Mouse (Mus musculus) limb, embryonic 15.5 days (tissue): Measurements from ENCODE around the gene Ankrd39. TPM values are rescaled to one million over a fixed set of nuclear protein-coding genes. Genes with fewer than 3 reads are reported as not detected.

Experiments used
- ATAC-seq: fragments of 200-750 bp; cut with Nextera tagmentation; 2 replicates; pipeline ENCODE4 v1.8.0; 2017; ENCODE audit warnings: low read depth, moderate TSS enrichment; ENCODE audit not compliant: insufficient number of reproducible peaks, low FRiP score, low TSS enrichment
- H3K27ac ChIP-seq: fragments of 300-500 bp; sonication (generic); 2 replicates; pipeline ENCODE4 v1.5.1; 2015; ENCODE audit warnings: moderate library complexity, mild to moderate bottlenecking, inconsistent platforms
- H3K27me3 ChIP-seq: fragments of 300-500 bp; sonication (generic); 2 replicates; pipeline ENCODE4 v1.6.1; 2015; ENCODE audit warnings: inconsistent platforms
- H3K36me3 ChIP-seq: fragments of 300-500 bp; sonication (generic); 2 replicates; pipeline ENCODE4 v1.6.1; 2015; ENCODE audit warnings: inconsistent platforms
- H3K4me1 ChIP-seq: fragments of 300-500 bp; sonication (generic); 2 replicates; pipeline ENCODE4 v1.6.1; 2015; ENCODE audit warnings: inconsistent platforms
- H3K4me2 ChIP-seq: fragments of 300-500 bp; sonication (generic); 2 replicates; pipeline ENCODE4 v1.6.1; 2015; ENCODE audit warnings: mild to moderate bottlenecking, inconsistent platforms
- H3K4me3 ChIP-seq: fragments of 300-500 bp; sonication (generic); 2 replicates; pipeline ENCODE4 v1.5.1; 2015; ENCODE audit warnings: mild to moderate bottlenecking, inconsistent platforms
- H3K9ac ChIP-seq: fragments of 300-500 bp; sonication (generic); 2 replicates; pipeline ENCODE4 v1.6.1; 2015; ENCODE audit warnings: inconsistent platforms
- H3K9me3 ChIP-seq: fragments of 300-500 bp; sonication (generic); 2 replicates; pipeline ENCODE4 v1.6.1; 2016; ENCODE audit warnings: inconsistent platforms
- WGBS: fragments of 180-500 bp; shearing (Covaris S2); methylation state at CpG from one replicate; pipeline ENCODE4 v1.1.7; 2015; 5-methylcytosine and 5-hydroxymethylcytosine counted together
- microRNA-seq: library from miRNA; unstranded; fragments of <30 nt; microRNA quantifications from one replicate; pipeline ENCODE4, GENCODE M21; 2016
- polyA plus RNA-seq: library from polyadenylated mRNA; unstranded; fragments of >200 nt; fragmentation: Nextera tagmentation; extraction: Ambion mirVana; gene quantifications from 2 replicates; pipeline ENCODE4 v1.2.1, GENCODE M21; 2015

Gene Ankrd39
- polyA plus RNA-seq, 1 experiment from 2014 or later: 24.0 TPM

DNA sequence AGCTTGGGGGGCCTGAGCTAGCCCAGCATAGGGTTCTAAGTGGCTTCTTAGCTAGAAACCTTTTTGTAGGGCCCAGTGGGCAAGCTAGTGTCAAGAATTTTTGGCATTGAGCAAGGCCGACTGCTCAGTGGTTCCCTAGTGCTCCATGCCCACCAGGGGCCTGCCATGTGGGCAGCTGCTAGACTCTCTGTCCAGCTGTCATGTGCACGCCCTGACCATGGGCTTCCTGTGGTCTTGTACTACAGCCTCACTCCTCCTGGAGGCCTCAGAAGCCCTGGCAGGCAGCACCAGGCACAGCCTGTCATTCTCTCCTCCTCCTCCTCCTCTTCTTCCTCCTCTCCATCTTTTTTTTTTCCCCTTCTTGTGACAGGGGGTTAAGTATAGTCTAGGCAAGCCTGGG, 49.9 kb downstream of the Ankrd39 start:
- H3K27ac ChIP-seq: no peak overlapping the region
- no peak for ATAC-seq
- 72% methylated on average over 2 of the region's 2 CpGs for WGBS
- no peaks in the 10 kb centered on the region for H3K27me3 ChIP-seq
- peaks cover 13% of the 10 kb centered on the region for H3K4me1 ChIP-seq
- H3K9ac ChIP-seq: no peak overlapping the region
- no peak overlapping the region for H3K4me3 ChIP-seq
- H3K4me2 ChIP-seq: no peak overlapping the region
- peaks cover 25% of the 10 kb centered on the region for H3K36me3 ChIP-seq
- no peaks in the 10 kb centered on the region for H3K9me3 ChIP-seq

DNA sequence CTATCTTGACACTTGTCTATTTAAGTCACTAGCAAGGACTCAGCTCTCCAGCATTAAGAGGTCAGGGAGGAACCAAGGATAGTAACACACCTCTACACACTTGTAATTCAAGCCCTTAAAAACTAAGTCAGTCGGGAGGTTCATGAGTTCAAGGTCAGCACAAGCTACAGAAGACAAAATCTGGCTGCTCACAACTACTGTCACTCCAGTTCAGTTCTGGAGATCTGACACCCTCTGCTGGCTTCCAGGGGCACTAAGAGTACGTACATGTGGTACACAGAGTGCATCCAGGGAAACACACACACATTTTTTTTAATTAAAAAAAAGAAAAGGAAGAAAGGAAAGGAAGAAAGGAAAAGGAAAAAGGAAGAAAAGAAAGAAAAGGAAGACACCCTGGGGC, 50.5 kb downstream of the Ankrd39 start:
- no peaks in the 10 kb centered on the region for H3K27me3 ChIP-seq
- no peaks in the 10 kb centered on the region for H3K9me3 ChIP-seq
- peaks cover 18% of the 10 kb centered on the region for H3K4me1 ChIP-seq
- no peak for ATAC-seq
- no peak overlapping the region for H3K4me2 ChIP-seq
- H3K4me3 ChIP-seq: no peak overlapping the region
- 63% methylated on average over 2 of the region's 2 CpGs for WGBS
- no peak overlapping the region for H3K9ac ChIP-seq
- H3K36me3 ChIP-seq: peaks cover 25% of the 10 kb centered on the region
- no peak overlapping the region for H3K27ac ChIP-seq

DNA sequence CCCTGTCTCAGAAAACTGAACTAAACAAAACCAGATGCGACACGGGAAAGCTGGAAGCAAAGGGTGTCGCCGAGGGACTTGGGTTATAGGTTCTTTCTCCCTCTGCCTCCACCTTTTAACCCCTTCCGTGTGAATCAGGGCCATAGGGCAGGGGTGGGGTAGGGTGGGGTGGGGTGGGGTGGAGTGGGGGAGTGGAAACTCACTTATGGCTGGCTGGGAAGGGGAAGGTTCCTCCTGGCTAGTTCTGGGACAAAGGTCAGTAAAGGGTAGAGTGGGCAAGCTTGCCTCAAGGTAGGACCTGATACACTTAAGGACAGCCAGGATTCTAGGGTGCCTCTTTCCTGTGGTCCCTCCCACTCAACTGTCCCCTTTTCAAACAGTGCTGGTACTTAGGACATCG, 53.9 kb downstream of the Ankrd39 start:
- Histone ChIP-seq H3K36me3 (no peaks in the 10 kb centered on the region), H3K4me2 (no peak overlapping the region), H3K9me3 (no peaks in the 10 kb centered on the region), H3K27ac (no peak overlapping the region), H3K27me3 (no peaks in the 10 kb centered on the region), H3K9ac (no peak overlapping the region), H3K4me1 (peaks cover 21% of the 10 kb centered on the region), H3K4me3 (no peak overlapping the region)
- ATAC-seq: no peak
- WGBS: 31% methylated on average over 6 of the region's 6 CpGs

DNA sequence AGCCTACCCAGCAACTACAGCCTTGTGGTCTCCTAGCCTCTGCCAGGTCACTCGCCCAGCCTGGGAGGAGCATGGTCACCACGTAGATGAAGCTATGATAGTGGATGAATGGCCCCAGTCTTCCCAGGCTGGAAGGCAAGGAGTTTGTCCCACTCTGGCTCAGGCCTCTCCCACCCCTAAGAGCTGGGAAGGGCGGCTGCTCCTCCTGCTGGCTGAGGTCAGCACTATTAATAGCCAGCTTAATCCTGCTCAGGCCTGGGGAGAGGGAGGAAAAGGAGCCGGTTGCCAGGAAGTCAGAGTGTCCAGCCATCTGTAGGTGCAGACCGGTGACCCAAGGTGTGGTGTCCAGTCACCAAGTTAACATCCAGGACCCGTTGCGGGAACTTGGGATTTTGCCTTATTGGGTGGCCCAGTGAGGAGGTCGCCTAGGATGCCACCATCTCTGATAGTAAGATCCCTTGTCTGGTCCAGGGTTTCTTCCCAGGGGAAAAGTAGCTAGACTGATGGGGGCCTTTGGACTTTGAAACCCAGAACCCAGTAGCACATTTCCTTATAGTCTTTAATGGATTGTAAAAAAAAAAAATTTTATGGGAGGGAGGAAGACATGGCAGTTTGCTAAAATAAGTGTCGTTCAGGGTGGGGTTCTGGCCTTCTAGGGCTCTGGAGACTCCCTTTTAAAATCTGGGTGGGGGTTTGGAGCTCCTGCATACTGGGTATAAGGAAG, 54.7 kb downstream of the Ankrd39 start:
- H3K4me1 ChIP-seq: peaks cover 21% of the 10 kb centered on the region
- H3K9me3 ChIP-seq: no peaks in the 10 kb centered on the region
- peak; percentile 83 for ATAC-seq
- H3K27me3 ChIP-seq: no peaks in the 10 kb centered on the region
- no peaks in the 10 kb centered on the region for H3K36me3 ChIP-seq
- no peak overlapping the region for H3K27ac ChIP-seq
- no peak overlapping the region for H3K4me2 ChIP-seq
- no peak overlapping the region for H3K4me3 ChIP-seq
- no peak overlapping the region for H3K9ac ChIP-seq
- 40% methylated on average over 9 of the region's 9 CpGs for whole genome bisulfite sequencing

DNA sequence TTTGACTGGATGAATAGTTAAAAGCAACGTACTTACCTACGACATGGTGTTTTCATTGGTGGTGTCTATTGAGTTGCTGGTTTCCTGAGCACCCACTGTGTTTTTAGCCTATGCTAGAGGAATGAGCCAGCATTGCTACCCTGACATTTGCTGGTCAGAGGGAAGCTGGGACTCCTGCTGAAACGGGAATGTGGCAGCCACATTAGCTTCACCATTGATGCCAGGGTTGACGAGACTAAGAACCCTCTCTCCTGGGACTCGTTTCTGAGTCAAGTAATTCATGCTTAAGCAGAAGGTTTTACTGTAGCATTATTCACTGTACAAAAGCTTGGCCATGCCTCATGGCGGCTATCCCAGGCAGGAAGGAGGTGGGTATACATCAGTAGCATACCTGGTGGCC, 57.6 kb downstream of the Ankrd39 start:
- no peak overlapping the region for H3K27ac ChIP-seq
- H3K4me3 ChIP-seq: no peak overlapping the region
- peaks cover 23% of the 10 kb centered on the region for H3K4me1 ChIP-seq
- ATAC-seq: no peak
- H3K9me3 ChIP-seq: no peaks in the 10 kb centered on the region
- no peak overlapping the region for H3K9ac ChIP-seq
- H3K27me3 ChIP-seq: no peaks in the 10 kb centered on the region
- no peak overlapping the region for H3K4me2 ChIP-seq
- no peaks in the 10 kb centered on the region for H3K36me3 ChIP-seq
- WGBS: 69% methylated on average over 6 of the region's 6 CpGs

Small RNA genes lying within 50 kb of the gene (microRNA-seq; reads per million reads assigned to microRNA genes)
- gene Gm47280: not detected

Other genes with a start within 250 kb of the Ankrd39 start
- gene Arid5a, start 239.7 kb downstream of the Ankrd39 start, polyA plus RNA-seq: 12.0 and 13.5 TPM in 2 replicates
- 39.0 and 40.2 TPM in 2 replicates for gene Kansl3, start 178.3 kb downstream of the Ankrd39 start, polyA plus RNA-seq
- 0.78 and 0.98 TPM in 2 replicates for gene Fer1l5, start 175.2 kb downstream of the Ankrd39 start, polyA plus RNA-seq
- 45.3 and 46.4 TPM in 2 replicates for gene Lman2l, start 102.2 kb downstream of the Ankrd39 start, polyA plus RNA-seq
- 14.9 and 15.3 TPM in 2 replicates for gene Cnnm4, start 75.8 kb downstream of the Ankrd39 start, polyA plus RNA-seq
- gene Cnnm3, start 35.6 kb downstream of the Ankrd39 start, polyA plus RNA-seq: 2.6 and 3.2 TPM in 2 replicates
- 19.5 and 20.6 TPM in 2 replicates for gene Ankrd23, start 10.6 kb downstream of the Ankrd39 start, polyA plus RNA-seq
- gene Gm42417, start 8.0 kb downstream of the Ankrd39 start, polyA plus RNA-seq: 0.31 and 0.38 TPM in 2 replicates
- 15.4 and 18.1 TPM in 2 replicates for gene Sema4c, start 10.9 kb upstream of the Ankrd39 start, polyA plus RNA-seq
- 1.2 TPM in 2 replicates for gene Fam178b, start 135.7 kb upstream of the Ankrd39 start, polyA plus RNA-seq
- gene Cox5b, start 144.0 kb upstream of the Ankrd39 start, polyA plus RNA-seq: 500 and 517 TPM in 2 replicates
- gene 4933424G06Rik, start 162.7 kb upstream of the Ankrd39 start, polyA plus RNA-seq: 0.28 TPM in 1 of 2 replicates, not detected in the other
- 102 and 107 TPM in 2 replicates for gene Actr1b, start 167.0 kb upstream of the Ankrd39 start, polyA plus RNA-seq
- 0.68 and 0.98 TPM in 2 replicates for gene Zap70, start 214.4 kb upstream of the Ankrd39 start, polyA plus RNA-seq